Mouse (Mus musculus): ENCODE measurements around the gene Tmem233.

DNA sequence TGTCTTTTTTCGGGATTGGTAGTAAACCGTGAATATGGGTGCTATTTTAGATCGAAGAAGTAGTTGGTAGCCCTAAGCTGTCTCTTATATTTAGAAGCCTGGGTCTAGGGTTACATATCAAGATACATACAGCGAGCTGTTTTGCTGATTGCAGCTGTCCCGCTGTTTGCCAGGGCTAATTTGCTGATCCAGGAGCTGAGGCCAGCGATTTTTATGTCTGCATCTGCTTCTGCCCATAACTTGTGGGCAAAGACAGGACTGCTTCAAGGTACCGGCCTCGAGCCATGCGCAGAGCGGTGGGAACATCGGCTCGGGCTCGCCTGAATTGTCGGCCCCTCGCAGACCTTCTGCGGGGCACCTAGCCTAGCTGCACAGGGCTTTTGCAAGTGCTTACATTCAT, 46.6 kb downstream of the Tmem233 start:
- TF ChIP-seq CTCF (IDR thresholded peaks at IDR 0.05; ENCODE audit: low read depth) (no peak), EP300 (IDR thresholded peaks at IDR 0.05; ENCODE audit: low read depth) (no peak)

All from heart, postnatal 0 days (tissue).